Mouse (Mus musculus) layer of hippocampus, adult 2 months (tissue): ENCODE measurements at regions not wholly inside any gene's neighbourhood (a gene's known extent, or its start where the extent isn't known, plus 50 kb on each side); places are given as distances from the start of the nearest gene placed in this dataset.

ENCODE experiments used
- DNase-seq, 2 experiments: peaks; one replicate each; pipeline ENCODE4 v3.0.0; 2022; ENCODE audit warnings: low spot score in 2 of 2
- H3K27ac ChIP-seq: fragments of 200-600 bp; 2 replicates; pipeline ENCODE4 v1.8.1; 2022
- H3K4me3 ChIP-seq: fragments of 200-600 bp; 2 replicates; pipeline ENCODE4 v1.8.1; 2022; ENCODE audit warnings: mild to moderate bottlenecking
- CTCF ChIP-seq: fragments of 200-600 bp; conservative IDR thresholded peaks from 2 replicates; pipeline ENCODE4 v1.8.1; 2022; ENCODE audit warnings: antibody characterized with exemption, mild to moderate bottlenecking, moderate library complexity

- Histone ChIP-seq H3K4me3 (no peak overlapping the region), H3K27ac (no peak overlapping the region)
- TF ChIP-seq CTCF: no peak
- no peak for DNase-seq
Measured at GRCm38 (mm10) chr1:65509003-65509402, 227.1 kb downstream of the Pth2r start.

- TF ChIP-seq CTCF: no peak
- Histone ChIP-seq H3K27ac (no peak overlapping the region), H3K4me3 (no peak overlapping the region)
- DNase-seq: no peak
Measured at GRCm38 (mm10) chr1:65535674-65536073, 253.8 kb downstream of the Pth2r start.

GRCm38 (mm10) chr1:65538509-65538908 lies 256.7 kb downstream of the Pth2r start:
- Histone ChIP-seq H3K4me3 (no peak overlapping the region), H3K27ac (no peak overlapping the region)
- no peak for DNase-seq
- TF ChIP-seq CTCF: no peak

DNA sequence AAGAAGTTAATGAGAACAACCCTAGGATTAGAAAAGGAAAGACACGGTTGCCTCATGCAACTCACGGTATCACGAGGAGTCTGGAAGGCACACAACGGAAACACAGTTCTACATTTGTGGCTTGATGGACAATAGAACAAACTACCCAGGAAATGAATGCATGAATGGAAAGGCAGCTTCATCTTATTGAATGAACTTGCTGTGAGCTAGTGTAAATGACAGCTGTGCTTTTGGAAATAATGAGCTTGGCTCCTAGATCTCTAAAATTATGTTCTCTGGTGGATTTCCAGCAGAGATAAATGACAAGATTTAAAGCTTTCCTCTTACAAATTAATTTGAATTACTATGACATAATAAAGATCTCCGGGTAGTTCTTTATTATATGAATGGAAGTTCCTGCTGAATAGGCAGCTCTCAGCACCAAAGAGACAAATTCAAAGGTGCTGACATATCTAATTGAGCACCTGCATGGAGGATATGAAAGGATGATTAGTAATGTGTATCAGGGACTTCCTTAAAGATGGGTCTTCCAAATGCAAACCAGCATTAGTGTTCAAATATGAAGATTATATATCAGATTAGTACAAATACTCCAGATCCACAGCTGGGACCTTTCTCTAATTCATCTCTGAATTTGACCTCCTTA lies 262.5 kb downstream of the Pth2r start:
- H3K4me3 ChIP-seq: no peak overlapping the region
- no peak for TF ChIP-seq CTCF
- H3K27ac ChIP-seq: no peak overlapping the region
- DNase-seq: peak in 1 of 2 experiments; percentile 10

GRCm38 (mm10) chr1:65545336-65546060 lies 263.6 kb downstream of the Pth2r start:
- no peak for DNase-seq
- no peak overlapping the region for H3K4me3 ChIP-seq
- H3K27ac ChIP-seq: no peak overlapping the region
- TF ChIP-seq CTCF: no peak

- Histone ChIP-seq H3K27ac (no peak overlapping the region), H3K4me3 (no peak overlapping the region)
- DNase-seq: peak; percentile 8 to 30
- TF ChIP-seq CTCF: no peak
Measured at GRCm38 (mm10) chr1:65548830-65549229, 267.0 kb downstream of the Pth2r start.

DNA sequence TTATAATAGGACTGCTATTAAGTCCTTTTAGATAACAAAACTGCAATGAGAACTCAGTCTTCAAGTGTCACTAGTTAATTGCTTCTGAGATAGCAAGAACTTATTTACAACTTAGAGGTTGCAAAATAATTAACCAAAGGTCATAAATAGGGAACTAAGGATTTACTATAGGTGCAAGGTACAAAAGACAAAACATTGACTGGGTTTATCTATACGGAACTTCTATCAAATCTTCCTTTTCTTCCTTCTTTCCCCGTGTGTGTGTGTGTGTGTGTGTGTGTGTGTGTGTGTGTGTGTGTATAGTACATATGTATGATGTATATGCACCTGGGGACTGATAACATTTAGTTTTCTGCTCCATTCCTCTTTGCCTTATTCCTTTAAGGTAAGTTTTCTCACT lies 305.5 kb downstream of the Pth2r start:
- no peak for TF ChIP-seq CTCF
- Histone ChIP-seq H3K4me3 (no peak overlapping the region), H3K27ac (no peak overlapping the region)
- no peak for DNase-seq

GRCm38 (mm10) chr1:65635315-65635714 lies 291.0 kb upstream of the Crygf start:
- Histone ChIP-seq H3K27ac (no peak overlapping the region), H3K4me3 (no peak overlapping the region)
- no peak for TF ChIP-seq CTCF
- DNase-seq: no peak

- Histone ChIP-seq H3K27ac (no peak overlapping the region), H3K4me3 (no peak overlapping the region)
- peak; percentile 64 for TF ChIP-seq CTCF
- DNase-seq: no peak
Measured at GRCm38 (mm10) chr1:65654460-65654859, 271.9 kb upstream of the Crygf start.

DNA sequence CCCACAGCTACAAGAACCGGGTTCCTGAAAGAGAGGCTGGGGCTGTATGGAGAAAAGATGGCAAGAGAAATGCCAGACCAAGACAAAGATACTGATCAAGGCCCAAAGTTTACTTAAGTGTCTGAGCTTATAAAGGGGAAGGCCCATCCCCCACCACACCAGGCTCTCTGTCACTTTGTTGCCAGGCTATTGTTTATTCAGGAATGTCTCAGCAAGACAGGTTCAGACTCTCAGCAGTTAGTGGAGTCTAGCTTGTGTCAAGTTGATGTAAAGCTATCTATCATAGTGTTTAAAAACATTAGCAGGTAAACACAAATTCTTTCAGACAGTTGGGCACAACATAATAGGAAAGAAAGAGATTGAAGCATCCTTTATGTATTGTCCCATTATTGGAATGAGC lies 244.4 kb upstream of the Crygf start:
- Histone ChIP-seq H3K4me3 (no peak overlapping the region), H3K27ac (no peak overlapping the region)
- no peak for DNase-seq
- TF ChIP-seq CTCF: no peak

- no peak overlapping the region for H3K4me3 ChIP-seq
- H3K27ac ChIP-seq: no peak overlapping the region
- TF ChIP-seq CTCF: no peak
- peak in 1 of 2 experiments; percentile 8 for DNase-seq
Measured at GRCm38 (mm10) chr1:65687322-65687721, 239.0 kb upstream of the Crygf start.

DNA sequence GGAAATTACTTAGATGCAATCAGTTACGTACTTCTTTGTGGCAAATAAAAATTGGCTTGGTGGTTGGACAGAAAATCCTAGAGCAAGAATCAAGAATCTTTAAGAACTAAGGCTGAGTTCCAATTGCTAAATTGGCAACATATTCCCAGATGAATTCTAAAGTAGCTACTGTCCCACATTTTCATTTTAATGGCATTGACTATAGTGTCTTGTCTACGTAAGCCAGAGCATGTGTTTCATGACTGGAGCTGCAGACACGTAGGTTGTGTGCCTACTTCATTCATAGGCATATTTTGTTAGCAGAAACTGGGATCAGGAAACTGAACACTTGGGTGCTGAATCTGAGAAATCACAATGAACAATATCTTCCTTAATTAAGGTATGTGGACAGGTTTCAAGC lies 196.1 kb upstream of the Crygf start:
- Histone ChIP-seq H3K4me3 (no peak overlapping the region), H3K27ac (no peak overlapping the region)
- no peak for DNase-seq
- no peak for TF ChIP-seq CTCF

DNA sequence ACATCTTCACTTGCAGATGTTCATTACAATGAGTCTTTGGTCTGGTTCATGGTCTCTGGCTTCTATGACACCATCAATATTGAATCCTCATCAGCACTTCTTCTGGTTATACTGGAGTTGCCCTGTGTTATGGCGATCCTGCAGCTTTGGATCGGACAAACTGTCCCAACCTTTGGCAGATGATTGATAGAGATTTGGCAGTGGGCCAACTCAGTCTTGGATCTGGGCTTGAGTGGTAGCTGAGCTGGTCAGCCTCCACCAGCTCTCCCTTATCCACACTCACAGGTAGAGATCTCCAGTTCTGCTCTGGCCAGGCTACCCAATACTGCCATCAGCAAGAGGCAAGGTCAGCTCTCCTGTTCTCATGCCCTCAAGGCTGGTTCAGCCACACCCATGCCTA lies 168.4 kb upstream of the Crygf start:
- TF ChIP-seq CTCF: no peak
- no peak overlapping the region for H3K4me3 ChIP-seq

GRCm38 (mm10) chr1:65761141-65761540 lies 165.2 kb upstream of the Crygf start:
- TF ChIP-seq CTCF: no peak
- DNase-seq: no peak
- H3K4me3 ChIP-seq: no peak overlapping the region
- H3K27ac ChIP-seq: no peak overlapping the region

More for the DNA sequence above, 168.4 kb upstream of the Crygf start:
- H3K27ac ChIP-seq: no peak overlapping the region
- DNase-seq: no peak
